Mouse (Mus musculus) neural tube, embryonic 11.5 days (tissue): ENCODE measurements around the gene Nipal3. TPM values are rescaled to one million over a fixed set of nuclear protein-coding genes. Genes with fewer than 3 reads are reported as not detected.
A peak's percentile ranks its signal among the peaks of the same experiment; 100 is the strongest.

ENCODE experiments used
- ATAC-seq: fragments of 200-750 bp; cut with Nextera tagmentation; 2 replicates; pipeline ENCODE4 v1.8.0; 2017; ENCODE audit warnings: moderate number of reproducible peaks, mild to moderate bottlenecking, moderate TSS enrichment, moderate library complexity; ENCODE audit not compliant: insufficient read depth, low FRiP score, low TSS enrichment
- DNase-seq: peaks from one replicate; pipeline ENCODE4 v3.0.0-alpha.2; 2015; ENCODE audit warnings: low spot score
- H3K27ac ChIP-seq: fragments of 300-500 bp; sonication (generic); 2 replicates; pipeline ENCODE4 v1.5.1; 2014; ENCODE audit warnings: low read depth, mild to moderate bottlenecking, low read length
- H3K27me3 ChIP-seq: fragments of 300-500 bp; sonication (generic); 2 replicates; pipeline ENCODE4 v1.6.1; 2014; ENCODE audit warnings: mild to moderate bottlenecking, low read length, mixed read lengths; ENCODE audit not compliant: control insufficient read depth, insufficient read depth
- H3K36me3 ChIP-seq: fragments of 300-500 bp; sonication (generic); 2 replicates; pipeline ENCODE4 v1.6.1; 2014; ENCODE audit warnings: mild to moderate bottlenecking, low read length, moderate library complexity, mixed read lengths; ENCODE audit not compliant: control insufficient read depth, insufficient read depth
- H3K4me1 ChIP-seq: fragments of 300-500 bp; sonication (generic); 2 replicates; pipeline ENCODE4 v1.6.1; 2014; ENCODE audit warnings: low read length, mixed read lengths; ENCODE audit not compliant: control insufficient read depth, insufficient read depth
- H3K4me2 ChIP-seq: fragments of 300-500 bp; sonication (generic); 2 replicates; pipeline ENCODE4 v1.6.1; 2014; ENCODE audit warnings: low read depth, mild to moderate bottlenecking, moderate library complexity
- H3K4me3 ChIP-seq: fragments of 300-500 bp; sonication (generic); 2 replicates; pipeline ENCODE4 v1.5.1; 2014; ENCODE audit warnings: low read depth, low read length
- H3K9ac ChIP-seq: fragments of 300-500 bp; sonication (generic); 2 replicates; pipeline ENCODE4 v1.6.1; 2014; ENCODE audit warnings: mild to moderate bottlenecking, low read length
- H3K9me3 ChIP-seq: fragments of 300-500 bp; sonication (generic); 2 replicates; pipeline ENCODE4 v1.6.1; 2016; ENCODE audit warnings: low read length; ENCODE audit not compliant: control insufficient read depth
- WGBS: fragments of 180-500 bp; shearing (Covaris S2); extraction: QIAGEN DNeasy Blood & Tissue Kit; methylation state at CpG from one replicate; pipeline ENCODE4 v1.1.7; 2014; 5-methylcytosine and 5-hydroxymethylcytosine counted together
- polyA plus RNA-seq: library from polyadenylated mRNA; unstranded; fragments of >200 nt; fragmentation: Nextera tagmentation; extraction: Ambion mirVana; gene quantifications from 2 replicates; pipeline ENCODE4 v1.2.1, GENCODE M21; 2014

Gene Nipal3
- polyA plus RNA-seq, 1 experiment from 2014 or later: 4.4 TPM

- no peaks in the 10 kb centered on the region for H3K36me3 ChIP-seq
- H3K9me3 ChIP-seq: no peaks in the 10 kb centered on the region
- WGBS: 90% methylated on average over 7 of the region's 7 CpGs
- no peak for DNase-seq
- no peak overlapping the region for H3K4me3 ChIP-seq
- H3K27ac ChIP-seq: no peak overlapping the region
- no peaks in the 10 kb centered on the region for H3K27me3 ChIP-seq
- ATAC-seq: no peak
- H3K9ac ChIP-seq: no peak overlapping the region
- H3K4me1 ChIP-seq: no peaks in the 10 kb centered on the region
- no peak overlapping the region for H3K4me2 ChIP-seq
These were observed 19.0 kb upstream of the Nipal3 start for GRCm38 (mm10) chr4:135513865-135514264.

DNA sequence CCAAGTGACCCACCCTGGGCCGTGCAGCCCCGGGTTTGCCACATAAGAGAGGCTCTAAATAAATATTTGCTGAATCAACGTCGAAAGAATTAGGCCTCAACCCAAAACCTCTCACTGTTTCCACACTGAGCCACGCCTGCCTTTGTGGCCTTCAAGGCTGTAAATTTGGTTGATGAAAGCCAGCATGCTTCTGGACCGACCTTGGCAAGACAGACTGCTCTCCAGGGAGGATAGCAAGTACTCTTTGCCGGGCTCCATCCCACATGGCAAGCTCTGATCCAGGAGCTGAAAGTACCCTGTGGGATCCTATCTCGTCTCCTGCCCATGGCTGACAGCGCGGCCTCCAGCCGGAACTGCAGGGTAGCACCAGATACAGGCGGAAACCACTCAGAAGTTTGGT is 14.7 kb upstream of the Nipal3 start:
- 46% methylated on average over 12 of the region's 12 CpGs for WGBS

DNA sequence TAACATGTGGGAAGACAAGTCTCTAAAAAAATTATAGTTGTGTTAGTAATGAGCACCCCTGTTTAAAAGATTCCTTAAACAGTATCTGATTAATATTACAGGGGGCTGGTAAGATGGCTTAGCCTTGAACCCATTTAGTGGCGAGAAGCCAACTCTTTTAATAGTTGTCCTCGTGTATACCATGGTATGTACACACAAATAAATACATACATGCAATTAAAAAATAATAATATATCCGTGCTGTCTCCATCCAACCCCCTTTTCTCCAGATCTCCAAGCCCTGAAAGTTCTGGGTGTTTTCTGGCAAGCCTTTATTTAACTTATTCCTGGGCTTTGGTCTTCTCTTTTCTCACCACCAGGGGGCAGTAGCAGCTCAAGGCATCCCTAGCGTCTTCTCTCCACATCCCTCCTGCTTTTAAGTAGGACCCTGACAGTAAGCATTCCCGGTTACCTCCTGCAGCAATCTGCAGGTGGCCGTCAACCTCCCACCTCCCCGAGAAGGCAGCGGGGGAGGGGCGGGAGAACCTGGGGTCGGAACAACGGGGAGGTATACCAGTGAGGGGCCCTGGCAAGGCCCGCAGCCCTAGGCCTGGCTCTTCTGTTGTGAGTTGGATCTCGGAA is 13.7 kb upstream of the Nipal3 start:
- DNase-seq: peak; percentile 80
- no peaks in the 10 kb centered on the region for H3K36me3 ChIP-seq
- H3K4me1 ChIP-seq: 0 out of 2 replicates have a peak, but pooled peaks cover 7% of the 10 kb centered on the region
- H3K27me3 ChIP-seq: no peaks in the 10 kb centered on the region
- no peak overlapping the region for H3K27ac ChIP-seq
- H3K9ac ChIP-seq: 0 out of 2 replicates have a peak overlapping the region, but pooled peaks have one; percentile 22
- no peaks in the 10 kb centered on the region for H3K9me3 ChIP-seq
- peak overlapping the region; percentile 33 for H3K4me2 ChIP-seq
- no peak for ATAC-seq
- WGBS: 12% methylated on average over 13 of the region's 13 CpGs
- no peak overlapping the region for H3K4me3 ChIP-seq

More for the DNA sequence above, 14.7 kb upstream of the Nipal3 start:
- no peak overlapping the region for H3K9ac ChIP-seq
- H3K27ac ChIP-seq: no peak overlapping the region
- no peak overlapping the region for H3K4me2 ChIP-seq
- no peak for DNase-seq
- no peak overlapping the region for H3K4me3 ChIP-seq
- H3K4me1 ChIP-seq: 0 out of 2 replicates have a peak, but pooled peaks cover 7% of the 10 kb centered on the region
- ATAC-seq: no peak
- H3K27me3 ChIP-seq: no peaks in the 10 kb centered on the region
- H3K36me3 ChIP-seq: no peaks in the 10 kb centered on the region
- H3K9me3 ChIP-seq: no peaks in the 10 kb centered on the region

- no peak for ATAC-seq
These were observed 12.9 kb upstream of the Nipal3 start for GRCm38 (mm10) chr4:135507547-135508350.

DNA sequence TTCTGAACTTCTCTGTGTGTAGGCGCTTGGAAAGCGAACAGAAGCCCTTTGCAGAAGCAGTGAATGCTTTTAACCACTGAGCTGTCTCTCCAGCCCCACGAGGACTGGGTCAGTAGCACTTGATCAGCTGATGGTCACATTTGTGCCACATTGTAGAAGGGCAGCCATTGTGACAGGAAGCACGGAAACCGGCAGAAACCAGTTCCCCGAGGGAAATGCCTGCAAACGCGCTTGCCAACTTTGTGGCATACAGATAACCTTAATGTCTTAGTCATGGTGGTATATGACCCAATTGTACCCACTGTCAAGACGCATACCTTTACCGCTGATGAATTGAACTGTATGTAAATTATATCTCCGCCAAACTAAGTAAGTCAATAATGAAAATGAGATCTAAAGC is 11.0 kb upstream of the Nipal3 start:
- no peak for DNase-seq
- H3K4me1 ChIP-seq: 0 out of 2 replicates have a peak, but pooled peaks cover 7% of the 10 kb centered on the region
- H3K4me3 ChIP-seq: no peak overlapping the region
- 83% methylated on average over 11 of the region's 11 CpGs for WGBS
- H3K4me2 ChIP-seq: no peak overlapping the region
- no peaks in the 10 kb centered on the region for H3K36me3 ChIP-seq
- H3K9me3 ChIP-seq: no peaks in the 10 kb centered on the region
- H3K27me3 ChIP-seq: no peaks in the 10 kb centered on the region
- ATAC-seq: no peak
- no peak overlapping the region for H3K9ac ChIP-seq
- no peak overlapping the region for H3K27ac ChIP-seq

More at GRCm38 (mm10) chr4:135507547-135508350, 12.9 kb upstream of the Nipal3 start:
- Histone ChIP-seq H3K4me2 (peak overlapping the region; percentile 39), H3K9ac (peak overlapping the region; percentile 42), H3K9me3 (no peaks in the 10 kb centered on the region), H3K4me3 (peak overlapping the region; percentile 18), H3K27me3 (no peaks in the 10 kb centered on the region), H3K4me1 (0 out of 2 replicates have a peak, but pooled peaks cover 7% of the 10 kb centered on the region), H3K27ac (no peak overlapping the region), H3K36me3 (no peaks in the 10 kb centered on the region)
- WGBS: 18% methylated on average over 22 of the region's 22 CpGs
- peak; percentile 73 for DNase-seq

- H3K4me3 ChIP-seq: no peak overlapping the region
- WGBS: 67% methylated on average over 4 of the region's 4 CpGs
- no peak overlapping the region for H3K27ac ChIP-seq
- DNase-seq: no peak
- no peaks in the 10 kb centered on the region for H3K36me3 ChIP-seq
- no peak overlapping the region for H3K4me2 ChIP-seq
- H3K9me3 ChIP-seq: no peaks in the 10 kb centered on the region
- H3K4me1 ChIP-seq: no peaks in the 10 kb centered on the region
- no peak overlapping the region for H3K9ac ChIP-seq
- H3K27me3 ChIP-seq: no peaks in the 10 kb centered on the region
- no peak for ATAC-seq
These were observed 6.7 kb upstream of the Nipal3 start for GRCm38 (mm10) chr4:135501587-135501986.

- no peaks in the 10 kb centered on the region for H3K27me3 ChIP-seq
- H3K36me3 ChIP-seq: no peaks in the 10 kb centered on the region
- no peaks in the 10 kb centered on the region for H3K9me3 ChIP-seq
- no peak overlapping the region for H3K4me2 ChIP-seq
- 86% methylated on average over 3 of the region's 3 CpGs for WGBS
- H3K27ac ChIP-seq: no peak overlapping the region
- DNase-seq (no peak), ATAC-seq (no peak)
- H3K9ac ChIP-seq: no peak overlapping the region
- H3K4me3 ChIP-seq: no peak overlapping the region
- no peaks in the 10 kb centered on the region for H3K4me1 ChIP-seq
These were observed 5.0 kb upstream of the Nipal3 start for GRCm38 (mm10) chr4:135499831-135500230.

DNA sequence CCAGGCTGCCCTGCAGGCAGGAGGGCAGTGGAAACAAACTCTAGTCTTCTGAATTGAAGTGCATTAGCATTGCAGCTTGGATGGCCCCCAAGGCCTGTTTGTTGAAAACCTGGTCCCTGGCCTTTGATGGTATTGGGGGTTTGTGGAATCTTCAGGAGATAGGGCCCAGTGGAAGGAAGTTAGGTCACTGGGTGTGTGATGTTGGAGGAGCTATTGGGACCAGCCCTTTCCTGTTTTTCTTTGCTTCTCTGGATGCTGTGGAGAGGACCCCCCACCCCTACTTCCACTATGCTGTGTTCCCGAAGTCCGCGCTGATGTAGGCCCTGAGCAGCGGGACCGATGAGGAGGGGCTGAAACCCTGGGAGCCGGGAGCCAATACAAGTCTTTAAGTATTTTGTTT is 3.3 kb upstream of the Nipal3 start:
- no peak overlapping the region for H3K4me2 ChIP-seq
- no peaks in the 10 kb centered on the region for H3K27me3 ChIP-seq
- no peak for DNase-seq
- WGBS: 84% methylated on average over 6 of the region's 6 CpGs
- H3K36me3 ChIP-seq: no peaks in the 10 kb centered on the region
- peaks cover 2% of the 10 kb centered on the region; the same call in 1 of the 2 replicates for H3K4me1 ChIP-seq
- no peaks in the 10 kb centered on the region for H3K9me3 ChIP-seq
- H3K4me3 ChIP-seq: no peak overlapping the region
- ATAC-seq: no peak
- no peak overlapping the region for H3K27ac ChIP-seq
- H3K9ac ChIP-seq: no peak overlapping the region; the same call in 1 of the 2 replicates
